Mouse (Mus musculus) erythroblast, embryonic 14.5 days (primary cell): ENCODE measurements around the gene Oaz3. TPM values are rescaled to one million over a fixed set of nuclear protein-coding genes. Genes with fewer than 3 reads are reported as not detected.

Experiments used
- H3K27me3 ChIP-seq: 2 replicates; pipeline ENCODE4 v1.6.1; 2012; ENCODE audit warnings: inconsistent platforms; ENCODE audit not compliant: control insufficient read depth
- H3K36me3 ChIP-seq: 2 replicates; pipeline ENCODE4 v1.6.1; 2012; ENCODE audit warnings: mild to moderate bottlenecking, inconsistent platforms; ENCODE audit not compliant: control insufficient read depth
- H3K4me1 ChIP-seq: 2 replicates; pipeline ENCODE4 v1.6.1; 2012; ENCODE audit warnings: inconsistent platforms; ENCODE audit not compliant: control insufficient read depth
- H3K4me3 ChIP-seq: replicated peaks from 2 replicates; pipeline ENCODE3; 2012; ENCODE audit warnings: moderate library complexity, mild to moderate bottlenecking, inconsistent platforms
- H3K9me3 ChIP-seq: 2 replicates; pipeline ENCODE4 v1.6.1; 2012; ENCODE audit warnings: low read length, inconsistent platforms, mixed read lengths; ENCODE audit not compliant: control insufficient read depth
- GATA1 ChIP-seq: IDR thresholded peaks from 2 replicates; pipeline ENCODE4 v1.6.1; 2012; ENCODE audit warnings: low read length, inconsistent platforms, mixed read lengths
- TAL1 ChIP-seq: IDR thresholded peaks from 3 replicates; pipeline ENCODE4 v1.6.1; 2012; ENCODE audit warnings: low read length, inconsistent platforms, mixed read lengths
- polyA plus RNA-seq: library from polyadenylated mRNA; stranded (reverse); fragments of >175 nt; gene quantifications from 2 replicates; pipeline ENCODE4 v1.2.3, GENCODE M21; 2012

Gene Oaz3
- polyA plus RNA-seq, 1 experiment: not detected

DNA sequence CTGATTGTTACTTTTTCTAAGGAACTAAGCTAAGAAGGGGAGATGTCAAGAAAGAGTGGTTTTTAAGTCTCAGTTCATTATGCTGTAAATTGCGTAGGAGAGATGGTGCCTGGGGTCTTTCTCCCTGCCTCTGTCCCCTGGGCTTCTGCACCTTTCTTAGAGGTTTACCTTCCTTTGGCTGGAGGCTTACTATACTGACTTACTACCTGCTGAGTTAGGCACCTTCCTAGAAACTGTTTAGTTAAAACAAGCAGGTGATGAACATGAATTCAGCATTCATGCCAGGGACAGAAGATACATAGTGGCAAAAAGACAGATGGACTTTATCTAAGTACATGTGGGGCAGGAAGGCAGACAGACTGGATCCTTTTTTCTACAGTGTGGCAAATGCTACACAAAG lies 47.4 kb downstream of the Oaz3 start:
- Histone ChIP-seq H3K27me3 (peaks cover 43% of the 10 kb centered on the region), H3K4me1 (no peaks in the 10 kb centered on the region), H3K36me3 (no peaks in the 10 kb centered on the region), H3K9me3 (no peaks in the 10 kb centered on the region), H3K4me3 (no peak overlapping the region)
- TF ChIP-seq GATA1: no peak

DNA sequence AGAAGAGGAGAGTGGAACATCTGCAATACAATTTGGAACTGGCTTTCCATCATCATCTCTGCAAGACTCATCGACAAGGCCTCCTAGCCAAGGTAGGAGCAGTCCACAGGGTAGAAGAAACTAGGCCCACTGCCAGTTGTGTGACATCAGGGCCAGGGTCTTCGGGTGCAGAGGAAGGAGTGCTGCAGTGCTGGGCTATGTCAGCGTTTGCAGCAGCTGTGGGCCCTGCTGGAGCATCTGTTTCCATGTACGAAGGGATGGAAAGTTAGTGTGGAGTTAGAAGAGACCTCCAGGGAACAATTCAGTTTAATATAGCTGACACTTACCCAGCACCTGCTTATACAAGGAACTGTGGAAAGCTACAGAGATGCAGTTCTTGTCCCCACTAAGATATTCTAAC lies 50.7 kb downstream of the Oaz3 start:
- Histone ChIP-seq H3K4me3 (no peak overlapping the region), H3K27me3 (peaks cover 11% of the 10 kb centered on the region), H3K9me3 (no peaks in the 10 kb centered on the region), H3K36me3 (no peaks in the 10 kb centered on the region), H3K4me1 (no peaks in the 10 kb centered on the region)
- TF ChIP-seq TAL1: no peak
- TF ChIP-seq GATA1: no peak

DNA sequence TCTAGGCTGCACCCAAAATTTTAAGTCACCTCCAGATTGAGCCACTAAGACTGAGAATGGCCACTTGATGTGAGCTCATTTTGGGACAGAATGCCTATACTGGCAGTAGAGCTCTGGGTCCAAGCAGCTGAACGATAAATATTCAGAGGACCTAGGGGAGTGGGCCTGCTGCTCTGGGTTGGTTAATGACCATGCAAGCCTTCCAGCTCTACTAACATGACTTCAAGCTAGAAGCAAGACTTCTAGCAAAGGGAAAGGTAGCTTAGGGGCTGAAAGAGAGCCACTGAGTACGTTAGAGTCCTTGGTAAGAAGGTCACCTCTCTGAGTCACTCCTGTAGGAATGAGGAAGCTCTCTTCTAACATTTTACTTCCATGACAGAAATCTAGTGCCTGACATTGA lies 51.6 kb downstream of the Oaz3 start:
- H3K27me3 ChIP-seq: peaks cover 3% of the 10 kb centered on the region
- H3K36me3 ChIP-seq: no peaks in the 10 kb centered on the region
- H3K4me3 ChIP-seq: no peak overlapping the region
- no peaks in the 10 kb centered on the region for H3K9me3 ChIP-seq
- H3K4me1 ChIP-seq: no peaks in the 10 kb centered on the region
- TF ChIP-seq GATA1: no peak
- no peak for TF ChIP-seq TAL1

DNA sequence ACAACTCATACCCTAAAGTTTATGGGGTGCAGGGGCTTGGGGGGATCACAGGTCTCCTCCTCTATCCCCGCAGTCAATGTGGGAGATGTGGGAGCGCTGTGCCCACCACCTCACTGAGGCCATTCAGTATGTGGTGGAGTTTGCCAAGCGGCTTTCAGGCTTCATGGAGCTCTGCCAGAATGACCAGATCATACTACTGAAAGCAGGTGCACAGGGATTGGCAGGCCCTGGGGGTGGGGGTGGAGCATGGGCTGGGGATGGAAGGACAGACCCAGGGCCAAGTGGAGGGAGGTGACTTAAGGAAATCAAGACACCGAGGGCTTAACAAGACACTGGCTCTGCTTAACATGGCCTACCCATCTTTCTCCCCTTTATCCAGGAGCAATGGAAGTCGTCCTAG lies 52.7 kb downstream of the Oaz3 start:
- Histone ChIP-seq H3K27me3 (no peaks in the 10 kb centered on the region), H3K4me1 (no peaks in the 10 kb centered on the region), H3K36me3 (no peaks in the 10 kb centered on the region), H3K4me3 (no peak overlapping the region), H3K9me3 (no peaks in the 10 kb centered on the region)
- no peak for TF ChIP-seq TAL1
- TF ChIP-seq GATA1: no peak

DNA sequence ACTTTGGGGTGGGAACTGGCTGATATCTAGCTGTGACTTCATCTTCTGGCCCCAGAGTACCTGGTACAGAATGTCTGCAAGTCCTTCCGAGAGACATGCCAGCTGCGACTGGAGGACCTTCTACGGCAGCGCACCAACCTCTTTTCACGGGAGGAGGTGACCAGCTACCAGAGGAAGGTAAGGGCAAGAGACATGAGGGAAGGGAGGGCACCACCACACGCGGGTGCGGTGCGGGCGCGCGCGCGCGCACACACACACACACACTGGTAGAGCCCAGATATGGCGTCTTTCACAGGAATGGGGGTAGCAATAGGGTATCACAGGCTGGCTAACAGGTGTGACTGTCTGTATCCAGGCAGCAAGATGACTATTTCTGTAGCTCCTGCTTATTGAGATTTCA lies 54.3 kb downstream of the Oaz3 start:
- Histone ChIP-seq H3K36me3 (no peaks in the 10 kb centered on the region), H3K4me3 (no peak overlapping the region), H3K9me3 (no peaks in the 10 kb centered on the region), H3K27me3 (no peaks in the 10 kb centered on the region), H3K4me1 (no peaks in the 10 kb centered on the region)
- no peak for TF ChIP-seq TAL1
- no peak for TF ChIP-seq GATA1

DNA sequence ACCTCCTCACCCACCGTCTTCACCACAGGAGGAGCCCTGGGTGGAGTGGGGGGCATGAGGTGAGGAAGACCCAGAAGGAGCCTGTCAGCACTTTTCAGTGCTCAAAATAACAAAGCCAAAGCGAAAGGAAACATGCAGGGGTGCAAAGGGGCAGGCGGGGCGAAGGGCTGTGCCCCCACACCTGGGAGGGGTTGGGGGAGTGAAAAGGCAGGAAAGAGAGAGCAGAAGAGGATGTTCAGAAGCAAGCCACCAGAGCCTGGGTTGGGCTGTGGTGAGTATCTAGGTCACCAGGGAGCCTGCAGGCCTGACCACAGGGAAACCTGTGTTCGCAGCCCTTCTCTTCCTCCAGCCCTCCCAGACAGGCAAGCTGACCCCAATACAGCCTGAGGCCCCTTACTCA lies 55.7 kb downstream of the Oaz3 start:
- no peaks in the 10 kb centered on the region for H3K9me3 ChIP-seq
- TF ChIP-seq GATA1 (no peak), TAL1 (no peak)
- H3K4me3 ChIP-seq: no peak overlapping the region
- H3K36me3 ChIP-seq: no peaks in the 10 kb centered on the region
- no peaks in the 10 kb centered on the region for H3K27me3 ChIP-seq
- H3K4me1 ChIP-seq: no peaks in the 10 kb centered on the region

DNA sequence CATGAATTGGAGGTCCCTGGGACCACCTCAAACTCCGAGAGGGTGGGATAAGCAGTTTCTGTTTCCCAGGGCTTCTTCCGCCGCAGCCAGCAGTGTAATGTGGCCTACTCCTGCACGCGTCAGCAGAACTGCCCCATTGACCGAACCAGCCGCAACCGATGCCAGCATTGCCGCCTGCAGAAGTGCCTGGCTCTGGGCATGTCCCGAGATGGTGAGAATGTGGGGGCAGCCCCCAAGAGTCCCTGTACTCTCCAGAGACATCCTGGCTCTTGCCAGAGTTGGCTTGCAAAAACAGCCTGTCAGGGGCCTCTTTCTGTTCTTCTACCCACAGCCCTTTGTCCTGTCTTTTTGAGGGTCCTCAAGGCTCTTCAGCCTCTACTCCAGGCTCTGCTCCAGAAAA lies 56.3 kb downstream of the Oaz3 start:
- no peaks in the 10 kb centered on the region for H3K36me3 ChIP-seq
- H3K4me1 ChIP-seq: no peaks in the 10 kb centered on the region
- H3K4me3 ChIP-seq: no peak overlapping the region
- TF ChIP-seq GATA1 (no peak), TAL1 (no peak)
- H3K9me3 ChIP-seq: no peaks in the 10 kb centered on the region
- no peaks in the 10 kb centered on the region for H3K27me3 ChIP-seq

DNA sequence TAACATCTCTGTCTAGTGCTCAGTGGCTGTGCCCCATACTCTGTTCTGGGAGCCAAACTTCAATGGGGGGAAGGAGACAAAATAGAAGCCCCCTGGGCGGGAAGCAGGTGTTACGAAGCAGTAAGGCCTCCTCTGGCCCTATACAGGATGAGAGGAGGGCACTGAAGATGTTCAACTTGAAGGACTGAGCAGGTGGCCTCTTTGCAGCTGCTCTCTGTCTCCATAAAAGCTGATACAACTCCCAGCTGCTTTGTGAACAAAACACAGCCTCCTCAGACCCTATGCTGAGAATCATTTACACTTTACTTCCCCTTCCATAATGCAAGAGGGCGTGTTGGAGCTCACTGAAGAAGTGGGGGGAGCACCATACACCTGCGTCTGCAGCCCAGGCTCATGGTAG lies 57.0 kb downstream of the Oaz3 start:
- no peak overlapping the region for H3K4me3 ChIP-seq
- TF ChIP-seq TAL1: no peak
- no peak for TF ChIP-seq GATA1
- no peaks in the 10 kb centered on the region for H3K27me3 ChIP-seq
- H3K9me3 ChIP-seq: no peaks in the 10 kb centered on the region
- no peaks in the 10 kb centered on the region for H3K36me3 ChIP-seq
- no peaks in the 10 kb centered on the region for H3K4me1 ChIP-seq

DNA sequence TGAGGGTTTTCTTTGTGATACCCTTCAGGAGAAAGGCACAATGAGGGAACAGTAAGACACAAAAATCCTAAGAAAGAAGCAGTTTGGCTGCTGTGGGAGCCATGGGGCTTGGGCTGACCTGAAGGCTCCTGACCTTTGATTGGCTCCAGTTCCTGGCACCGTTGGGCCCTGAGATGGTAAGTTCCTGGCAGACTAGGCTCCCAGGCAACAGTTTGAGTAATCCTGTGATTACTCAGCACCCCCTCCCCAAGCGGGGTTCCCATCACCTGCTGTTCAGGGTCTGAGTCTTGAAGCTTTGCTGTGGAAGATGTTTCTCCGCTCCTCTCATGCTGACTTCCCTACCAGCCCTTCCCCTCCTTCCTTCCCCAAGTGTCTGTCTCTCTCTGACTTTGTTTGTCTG lies 60.2 kb downstream of the Oaz3 start:
- Histone ChIP-seq H3K9me3 (no peaks in the 10 kb centered on the region), H3K4me1 (no peaks in the 10 kb centered on the region), H3K36me3 (no peaks in the 10 kb centered on the region), H3K4me3 (no peak overlapping the region), H3K27me3 (no peaks in the 10 kb centered on the region)
- TF ChIP-seq GATA1 (no peak), TAL1 (no peak)

Other genes starting within 250 kb of the Oaz3 start
- not detected in 2 replicates for gene Gm5286, start 247.2 kb downstream of the Oaz3 start, polyA plus RNA-seq
- gene Gm4778, start 179.9 kb downstream of the Oaz3 start, polyA plus RNA-seq: not detected in 2 replicates
- gene Them4, start 133.8 kb downstream of the Oaz3 start, polyA plus RNA-seq: not detected in 2 replicates
- gene Them5, start 101.8 kb downstream of the Oaz3 start, polyA plus RNA-seq: not detected in 2 replicates
- not detected in 2 replicates for gene C2cd4d, start 81.5 kb downstream of the Oaz3 start, polyA plus RNA-seq
- gene Rorc, start 71.1 kb downstream of the Oaz3 start, polyA plus RNA-seq: not detected in 2 replicates
- not detected in 2 replicates for gene Lingo4, start 45.4 kb downstream of the Oaz3 start, polyA plus RNA-seq
- 0.01 and 0.07 TPM in 2 replicates for gene Tdrkh, start 30.6 kb downstream of the Oaz3 start, polyA plus RNA-seq
- gene Mrpl9, start 597 bp downstream of the Oaz3 start, polyA plus RNA-seq: 3.8 and 4.7 TPM in 2 replicates
- 0.03 TPM in 1 of 2 replicates, not detected in the other for gene Celf3, start 34.4 kb upstream of the Oaz3 start, polyA plus RNA-seq
- not detected in 2 replicates for gene Riiad1, start 36.4 kb upstream of the Oaz3 start, polyA plus RNA-seq
- gene Snx27, start 138.8 kb upstream of the Oaz3 start, polyA plus RNA-seq: 0.17 and 0.20 TPM in 2 replicates
- not detected in 2 replicates for gene Gm10972, start 199.2 kb upstream of the Oaz3 start, polyA plus RNA-seq
- gene Tuft1, start 215.0 kb upstream of the Oaz3 start, polyA plus RNA-seq: 0.30 and 0.68 TPM in 2 replicates
- gene Selenbp2, start 249.6 kb upstream of the Oaz3 start, polyA plus RNA-seq: 0.05 TPM in 1 of 2 replicates, not detected in the other